8 mouse cellular contexts compared by ENCODE assay signal in the genomic region with DNA sequence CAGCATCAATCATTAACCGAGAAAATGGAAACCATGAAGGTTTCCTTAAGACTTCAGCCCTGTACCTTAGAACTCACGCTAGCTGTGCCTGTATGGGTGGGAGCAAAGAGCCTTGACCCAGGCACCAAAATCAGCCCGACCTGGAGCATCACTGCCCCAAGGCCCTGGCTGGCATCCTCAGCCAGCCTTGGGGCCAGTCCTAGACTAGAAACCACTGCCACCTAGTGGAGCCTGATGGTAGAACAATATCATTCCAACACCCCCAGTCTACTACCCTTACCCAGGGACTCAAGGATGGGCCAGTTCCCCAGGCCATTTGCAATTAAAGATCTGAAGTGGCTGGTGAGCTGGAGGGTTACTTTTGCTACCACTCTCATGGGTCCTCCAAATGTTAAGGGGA. TPM values are rescaled to one million over a fixed set of nuclear protein-coding genes. Genes with fewer than 3 reads are reported as not detected.
DNase-seq lines count a peak whose midpoint lies in the region; ATAC-seq lines count a peak whose summit lies in the region.

No protein-coding gene starts in this region.

- WGBS in forebrain, embryonic 11.5 days = 39% methylated on average over 3 of the region's 3 CpGs
- WGBS in forebrain, embryonic 12.5 days = 37% methylated on average over 3 of the region's 3 CpGs
- WGBS in intestine, embryonic 15.5 days = 42% methylated on average over 3 of the region's 3 CpGs
- 37% methylated on average over 3 of the region's 3 CpGs for whole genome bisulfite sequencing in liver, embryonic 13.5 days (ENCODE audit: insufficient replicate concordance)

- DNase-seq in forebrain, embryonic 11.5 days (ENCODE audit: low spot score) = peak; percentile 73
- peak; percentile 58 for DNase-seq in 416B (ENCODE audit: low read depth)
- peak; percentile 32 for DNase-seq in adrenal gland, postnatal 25 days
- DNase-seq in embryo, embryonic 9.5 days (ENCODE audit: extremely low spot score) = peak; percentile 59
- peak; percentile 36 for DNase-seq in liver, embryonic 13.5 days
- DNase-seq in right cerebral cortex, postnatal 14 days = peak; percentile 47

- H3K27me3 ChIP-seq in forebrain, embryonic 11.5 days (ENCODE audit: control insufficient read depth, insufficient read depth, low read length) = no peaks in the 10 kb centered on the region
- H3K27me3 ChIP-seq in forebrain, embryonic 12.5 days = no peaks in the 10 kb centered on the region
- H3K27me3 ChIP-seq in intestine, embryonic 15.5 days (replicated peaks) = no peaks in the 10 kb centered on the region
- H3K27me3 ChIP-seq in liver, embryonic 13.5 days = no peaks in the 10 kb centered on the region

- H3K4me2 ChIP-seq in forebrain, embryonic 11.5 days (ENCODE audit: low read depth, low read length, severe bottlenecking) = no peak overlapping the region
- no peak overlapping the region for H3K4me2 ChIP-seq in forebrain, embryonic 12.5 days
- H3K4me2 ChIP-seq in intestine, embryonic 15.5 days (replicated peaks) = no peak overlapping the region
- H3K4me2 ChIP-seq in liver, embryonic 13.5 days = no peak overlapping the region

- no peak overlapping the region for H3K9ac ChIP-seq in forebrain, embryonic 11.5 days (ENCODE audit: low read length)
- no peak overlapping the region for H3K9ac ChIP-seq in forebrain, embryonic 12.5 days
- no peak overlapping the region for H3K9ac ChIP-seq in intestine, embryonic 15.5 days
- no peak overlapping the region for H3K9ac ChIP-seq in liver, embryonic 13.5 days

- no peak for ATAC-seq in forebrain, embryonic 11.5 days (replicated peaks; ENCODE audit: low FRiP score)
- ATAC-seq in forebrain, embryonic 12.5 days (ENCODE audit: low FRiP score) = no peak
- peak; percentile 39; the same call in 1 of the 2 replicates for ATAC-seq in intestine, embryonic 15.5 days
- peak; percentile 43 for ATAC-seq in liver, embryonic 13.5 days (ENCODE audit: low read depth)

- H3K36me3 ChIP-seq in forebrain, embryonic 11.5 days (ENCODE audit: control insufficient read depth, insufficient read depth, low read length) = no peaks in the 10 kb centered on the region
- peaks cover 25% of the 10 kb centered on the region for H3K36me3 ChIP-seq in forebrain, embryonic 12.5 days (replicated peaks)
- peaks cover 4% of the 10 kb centered on the region; the same call in 1 of the 2 replicates for H3K36me3 ChIP-seq in intestine, embryonic 15.5 days
- peaks cover 15% of the 10 kb centered on the region for H3K36me3 ChIP-seq in liver, embryonic 13.5 days

- no peaks in the 10 kb centered on the region for H3K4me1 ChIP-seq in forebrain, embryonic 11.5 days (replicated peaks; ENCODE audit: control insufficient read depth, insufficient read depth, low read length)
- peaks cover 8% of the 10 kb centered on the region for H3K4me1 ChIP-seq in forebrain, embryonic 12.5 days
- no peaks in the 10 kb centered on the region for H3K4me1 ChIP-seq in intestine, embryonic 15.5 days (replicated peaks)
- peaks cover 6% of the 10 kb centered on the region for H3K4me1 ChIP-seq in liver, embryonic 13.5 days (replicated peaks)

- no peak overlapping the region for H3K27ac ChIP-seq in forebrain, embryonic 11.5 days (ENCODE audit: low read depth, low read length)
- H3K27ac ChIP-seq in forebrain, embryonic 12.5 days = no peak overlapping the region
- H3K27ac ChIP-seq in intestine, embryonic 15.5 days = no peak overlapping the region
- no peak overlapping the region for H3K27ac ChIP-seq in liver, embryonic 13.5 days

- no peak overlapping the region for H3K4me3 ChIP-seq in forebrain, embryonic 11.5 days (ENCODE audit: low read depth, low read length)
- no peak overlapping the region for H3K4me3 ChIP-seq in forebrain, embryonic 12.5 days (replicated peaks)
- no peak overlapping the region for H3K4me3 ChIP-seq in intestine, embryonic 15.5 days (replicated peaks)
- no peak overlapping the region for H3K4me3 ChIP-seq in liver, embryonic 13.5 days (replicated peaks)

- H3K9me3 ChIP-seq in forebrain, embryonic 11.5 days (ENCODE audit: control insufficient read depth, low read length) = no peaks in the 10 kb centered on the region
- H3K9me3 ChIP-seq in forebrain, embryonic 12.5 days = no peaks in the 10 kb centered on the region
- H3K9me3 ChIP-seq in intestine, embryonic 15.5 days = no peaks in the 10 kb centered on the region
- H3K9me3 ChIP-seq in liver, embryonic 13.5 days (replicated peaks) = no peaks in the 10 kb centered on the region

RNA-seq across cellular contexts. Expression of gene Mipep, which starts 5.7 kb away (rescaled TPM):
- 26.3 and 27.3 TPM in 2 replicates for polyA plus RNA-seq in forebrain, embryonic 11.5 days (2014; fragmentation: Nextera tagmentation; extraction: Ambion mirVana)
- polyA plus RNA-seq in forebrain, embryonic 12.5 days (2016; fragmentation: Nextera tagmentation; extraction: Ambion mirVana) = 22.9 and 23.3 TPM in 2 replicates
- total RNA-seq in adrenal gland, postnatal 25 days (2021) = 37.1 and 38.0 TPM in 2 replicates
- polyA plus RNA-seq in intestine, embryonic 15.5 days (2015; fragmentation: Nextera tagmentation; extraction: Ambion mirVana) = 20.5 and 22.1 TPM in 2 replicates
- 13.5 and 16.3 TPM in 2 replicates for polyA plus RNA-seq in liver, embryonic 13.5 days (2015; fragmentation: Nextera tagmentation; extraction: Ambion mirVana)

RNA-seq across cellular contexts. Expression of gene C1qtnf9, which starts 22.2 kb away (rescaled TPM):
- 0.19 TPM in 1 of 2 replicates, not detected in the other for polyA plus RNA-seq in forebrain, embryonic 11.5 days (2014; fragmentation: Nextera tagmentation; extraction: Ambion mirVana)
- polyA plus RNA-seq in forebrain, embryonic 12.5 days (2016; fragmentation: Nextera tagmentation; extraction: Ambion mirVana) = 0.23 and 0.37 TPM in 2 replicates
- 4.0 and 4.9 TPM in 2 replicates for total RNA-seq in adrenal gland, postnatal 25 days (2021)
- 1.3 and 2.0 TPM in 2 replicates for polyA plus RNA-seq in intestine, embryonic 15.5 days (2015; fragmentation: Nextera tagmentation; extraction: Ambion mirVana)
- polyA plus RNA-seq in liver, embryonic 13.5 days (2015; fragmentation: Nextera tagmentation; extraction: Ambion mirVana) = 0.13 and 0.16 TPM in 2 replicates

Comparison
In these comparisons a context has a peak if more than half of its experiments do, and no peak if none do; other contexts are left out.
1. ATAC-seq: peak in intestine, embryonic 15.5 days (single experiment) and liver, embryonic 13.5 days (single experiment); none in forebrain, embryonic 11.5 days (single experiment) and forebrain, embryonic 12.5 days (single experiment).
2. Peak in every context shown above with its lines, with median percentiles within 50 percentile points of each other: DNase-seq.